Mouse (Mus musculus): Measurements from ENCODE around the gene Atxn1.

DNA sequence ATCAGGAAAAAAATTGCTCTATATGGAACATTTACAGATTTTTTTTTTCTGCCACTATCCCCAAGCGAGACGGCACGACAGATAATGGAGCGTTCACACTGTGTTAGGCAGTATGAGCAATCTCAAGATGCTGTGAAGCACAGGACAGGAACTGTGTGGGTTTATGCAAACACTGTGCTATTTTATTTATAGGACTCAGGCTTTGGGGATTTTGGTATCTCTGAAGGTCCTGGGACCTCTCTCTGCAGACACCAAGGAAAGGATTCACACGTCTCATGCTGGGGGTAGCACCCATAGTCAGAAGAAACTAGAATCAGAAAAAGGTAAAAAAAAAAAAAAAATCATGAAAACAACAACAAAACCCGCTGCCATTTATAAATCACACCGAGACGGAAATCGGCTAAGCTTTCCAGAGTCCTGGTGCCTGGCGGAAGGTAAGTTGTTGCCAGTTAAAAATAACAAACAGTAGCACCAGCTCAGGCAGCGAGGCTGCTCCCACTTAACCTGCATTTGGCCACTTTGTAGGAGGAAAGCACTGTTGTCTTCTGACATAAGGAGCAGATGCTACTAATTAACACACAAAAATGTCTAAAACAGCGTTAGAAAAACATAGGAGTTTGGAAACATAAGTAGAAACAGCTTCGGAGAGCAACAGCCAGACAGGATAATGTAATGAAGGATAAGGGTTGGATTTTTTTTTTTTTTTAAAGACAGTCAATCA, 102.8 kb downstream of the Atxn1 start:
- TF ChIP-seq ZMIZ1 (IDR thresholded peaks at IDR 0.05; ENCODE audit: low read depth, low read length) (no peak; the same call in 1 of the 2 replicates), ZC3H11A (IDR thresholded peaks at IDR 0.05; ENCODE audit: low read depth, low read length) (no peak), IRF4 (IDR thresholded peaks at IDR 0.05; ENCODE audit: low read depth, low read length) (peak; percentile 80; the same call in 1 of the 2 replicates), POLR2A (IDR thresholded peaks at IDR 0.05; ENCODE audit: low read depth, low read length) (0 out of 2 replicates have a peak, but pooled peaks have one; percentile 27), ELF1 (IDR thresholded peaks at IDR 0.05; ENCODE audit: low read depth, low read length) (peak; percentile 50), MAX (IDR thresholded peaks at IDR 0.05; ENCODE audit: low read length) (peak; percentile 60; the same call in 1 of the 2 replicates), ETS1 (conservative IDR thresholded peaks at IDR 0.05; ENCODE audit: low read depth, low read length) (peak; percentile 87), ZKSCAN1 (IDR thresholded peaks at IDR 0.05; ENCODE audit: borderline replicate concordance, low read depth, low read length) (no peak), E2F4 (IDR thresholded peaks at IDR 0.05; ENCODE audit: insufficient replicate concordance, low read depth, low read length) (0 out of 2 replicates have a peak, but pooled peaks have one; percentile 50), USF1 (IDR thresholded peaks at IDR 0.05; ENCODE audit: low read depth, low read length) (no peak)
